Mouse (Mus musculus) stomach, postnatal 0 days (tissue): Measurements from ENCODE around the gene Usp20.

Experiments
- CTCF ChIP-seq: IDR thresholded peaks from 2 replicates; pipeline ENCODE4 v1.5.1; 2016; ENCODE audit warnings: antibody characterized with exemption, low read depth, mild to moderate bottlenecking, moderate library complexity
- EP300 ChIP-seq: optimal IDR thresholded peaks from 2 replicates; pipeline ENCODE3; 2016; ENCODE audit warnings: antibody characterized with exemption

DNA sequence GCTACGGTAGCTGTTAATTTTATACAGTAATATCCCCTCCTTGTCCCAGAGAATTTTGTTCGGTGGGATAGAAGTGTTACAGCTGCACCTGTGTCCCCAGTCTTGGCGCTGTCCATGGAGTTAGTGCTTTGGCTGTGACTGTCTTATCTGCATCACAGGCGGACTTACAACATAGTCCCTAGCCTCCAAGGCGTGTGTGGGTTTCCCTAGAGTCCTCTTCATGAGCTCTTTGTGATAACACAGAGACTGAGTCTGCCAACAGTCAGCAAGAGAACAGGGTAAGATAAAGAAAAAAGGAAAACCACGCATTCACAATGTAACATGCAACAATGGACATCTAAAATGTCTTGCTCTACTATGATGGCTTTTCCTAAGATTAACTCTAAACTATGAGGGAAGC lies 66.0 kb downstream of the Usp20 start:
- no peak for TF ChIP-seq CTCF
- no peak for TF ChIP-seq EP300
